Mouse (Mus musculus) neural tube, embryonic 13.5 days (tissue): ENCODE measurements around the gene Peak1. TPM values are rescaled to one million over a fixed set of nuclear protein-coding genes. Genes with fewer than 3 reads are reported as not detected.
A peak's percentile ranks its signal among the peaks of the same experiment; 100 is the strongest.

Experiments used
- ATAC-seq: fragments of 200-750 bp; cut with Nextera tagmentation; 2 replicates; pipeline ENCODE4 v1.8.0; 2017; ENCODE audit warnings: low read depth, mild to moderate bottlenecking, moderate TSS enrichment, moderate library complexity
- H3K27ac ChIP-seq: fragments of 300-500 bp; sonication (generic); replicated peaks from 2 replicates; pipeline ENCODE4 v1.5.1; 2015; ENCODE audit warnings: moderate library complexity, mild to moderate bottlenecking, inconsistent platforms
- H3K27me3 ChIP-seq: fragments of 300-500 bp; sonication (generic); 2 replicates; pipeline ENCODE4 v1.6.1; 2015; ENCODE audit warnings: mild to moderate bottlenecking, inconsistent platforms
- H3K36me3 ChIP-seq: fragments of 300-500 bp; sonication (generic); 2 replicates; pipeline ENCODE4 v1.6.1; 2015; ENCODE audit warnings: mild to moderate bottlenecking, inconsistent platforms
- H3K4me1 ChIP-seq: fragments of 300-500 bp; sonication (generic); replicated peaks from 2 replicates; pipeline ENCODE4 v1.6.1; 2015; ENCODE audit warnings: inconsistent platforms
- H3K4me2 ChIP-seq: fragments of 300-500 bp; sonication (generic); 2 replicates; pipeline ENCODE4 v1.6.1; 2015; ENCODE audit warnings: inconsistent platforms, mild to moderate bottlenecking, moderate library complexity
- H3K4me3 ChIP-seq: fragments of 300-500 bp; sonication (generic); 2 replicates; pipeline ENCODE4 v1.5.1; 2015; ENCODE audit warnings: mild to moderate bottlenecking, inconsistent platforms
- H3K9ac ChIP-seq: fragments of 300-500 bp; sonication (generic); 2 replicates; pipeline ENCODE4 v1.6.1; 2015; ENCODE audit warnings: moderate library complexity, mild to moderate bottlenecking, inconsistent platforms
- H3K9me3 ChIP-seq: fragments of 300-500 bp; sonication (generic); 2 replicates; pipeline ENCODE4 v1.6.1; 2016; ENCODE audit warnings: inconsistent platforms
- WGBS: fragments of 180-500 bp; shearing (Covaris S2); methylation state at CpG from one replicate; pipeline ENCODE4 v1.1.7; 2015; 5-methylcytosine and 5-hydroxymethylcytosine counted together
- polyA plus RNA-seq: library from polyadenylated mRNA; unstranded; fragments of >200 nt; fragmentation: Nextera tagmentation; extraction: Ambion mirVana; gene quantifications from 2 replicates; pipeline ENCODE4 v1.2.1, GENCODE M21; 2015

Peak1 gene
- polyA plus RNA-seq, 1 experiment from 2014 or later, result 6.9 TPM

DNA sequence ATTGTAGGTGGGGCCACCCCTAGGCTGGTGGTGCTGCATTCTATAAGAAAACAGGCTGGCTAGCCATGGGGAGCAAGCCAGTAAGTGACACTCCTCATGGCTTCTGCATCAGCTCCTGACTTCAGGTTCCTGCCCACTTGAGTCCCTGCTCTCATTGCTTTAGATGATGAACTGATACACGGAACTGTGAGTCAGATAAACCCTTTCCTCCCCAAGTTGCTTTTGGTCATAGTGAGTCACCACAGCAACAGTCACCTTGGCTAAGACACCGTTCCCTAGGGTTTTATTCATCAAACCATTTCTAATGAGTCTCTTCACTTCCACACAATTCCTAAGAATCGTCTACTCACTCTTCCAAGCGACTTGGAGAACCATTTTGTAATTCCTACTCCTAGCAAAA, 220.9 kb downstream of the Peak1 start:
- H3K4me2 ChIP-seq, result no peak overlapping the region
- H3K27me3 ChIP-seq, result 0 out of 2 replicates have a peak, but pooled peaks cover 4% of the 10 kb centered on the region
- no peaks in the 10 kb centered on the region for H3K9me3 ChIP-seq
- H3K27ac ChIP-seq, result no peak overlapping the region
- no peak for ATAC-seq
- no peak overlapping the region for H3K9ac ChIP-seq
- H3K36me3 ChIP-seq, result no peaks in the 10 kb centered on the region
- WGBS, result 83% methylated on average over 4 of the region's 4 CpGs
- H3K4me1 ChIP-seq, result peaks cover 27% of the 10 kb centered on the region
- H3K4me3 ChIP-seq, result no peak overlapping the region

DNA sequence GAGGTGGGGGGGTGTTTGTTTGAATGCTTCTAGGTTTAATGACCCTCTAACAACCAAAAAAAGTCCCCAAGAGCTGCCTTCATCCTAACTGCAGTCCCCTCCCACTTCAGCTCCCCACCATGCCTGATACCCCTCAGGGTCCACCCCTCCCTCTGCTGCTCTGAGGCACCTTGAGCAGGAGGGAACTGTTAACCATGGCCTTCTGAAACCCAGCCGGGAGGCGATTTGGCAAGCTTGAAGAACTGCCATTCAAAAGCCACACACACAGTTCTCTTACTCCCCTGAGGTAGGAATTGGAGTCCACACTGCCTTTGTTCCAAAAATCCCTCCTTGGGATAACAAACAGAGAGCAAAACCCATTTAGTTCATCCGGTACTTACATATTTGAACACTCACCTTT, 222.7 kb downstream of the Peak1 start:
- Histone ChIP-seq H3K4me3 (no peak overlapping the region), H3K36me3 (no peaks in the 10 kb centered on the region), H3K4me1 (peaks cover 34% of the 10 kb centered on the region), H3K4me2 (no peak overlapping the region), H3K9ac (no peak overlapping the region), H3K9me3 (no peaks in the 10 kb centered on the region), H3K27me3 (0 out of 2 replicates have a peak, but pooled peaks cover 4% of the 10 kb centered on the region), H3K27ac (no peak overlapping the region)
- no peak for ATAC-seq
- whole genome bisulfite sequencing, result 32% methylated on average over 3 of the region's 3 CpGs

DNA sequence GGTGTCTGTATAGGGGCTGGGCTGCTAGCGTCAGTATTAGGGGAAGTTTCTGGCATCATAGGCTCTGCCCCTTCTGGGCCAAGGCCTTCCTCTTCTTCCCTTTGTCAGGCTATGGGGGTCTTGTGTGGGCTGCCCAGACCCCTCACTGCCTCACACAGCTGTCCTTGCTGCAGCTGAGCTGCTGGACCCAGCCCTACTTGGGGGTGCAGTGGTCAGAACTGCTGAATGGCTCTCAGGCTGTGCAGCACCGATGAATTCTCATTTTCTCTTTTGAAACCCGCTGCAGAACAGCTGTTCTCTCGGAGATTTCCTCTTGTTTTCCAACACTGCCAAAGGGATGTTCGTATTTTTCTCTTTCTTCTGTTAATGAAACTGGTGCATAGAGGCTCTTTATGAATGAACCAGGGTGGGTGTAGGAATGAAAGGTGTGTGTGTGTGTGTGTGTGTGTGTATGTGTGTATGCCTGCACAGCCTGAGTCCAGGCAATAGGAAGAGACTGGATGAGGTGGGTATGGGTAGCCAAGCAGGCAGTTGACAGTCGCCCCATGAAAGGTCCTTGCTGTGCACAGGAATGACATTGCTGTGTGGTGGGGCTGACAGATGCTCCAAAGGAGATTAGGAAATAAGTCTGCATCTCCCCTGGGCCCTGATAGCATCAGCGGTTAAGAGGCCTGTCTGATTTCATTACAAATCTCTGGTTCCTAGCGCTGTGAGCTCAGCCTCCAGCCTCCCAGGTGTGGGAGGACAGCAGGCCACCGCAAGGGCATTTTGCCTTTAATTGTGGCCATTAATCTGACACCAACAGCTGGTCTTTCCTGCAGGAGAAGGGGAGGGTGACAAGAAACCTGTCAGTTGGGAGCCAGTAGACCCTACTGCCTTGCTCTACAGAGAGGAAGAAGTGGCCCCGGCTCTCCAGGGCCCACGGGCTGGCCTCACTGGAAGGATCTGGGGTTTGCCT, 226.1 kb downstream of the Peak1 start:
- WGBS, result 41% methylated on average over 11 of the region's 11 CpGs
- Histone ChIP-seq H3K4me3 (no peak overlapping the region), H3K27ac (peak overlapping the region; percentile 82), H3K36me3 (no peaks in the 10 kb centered on the region), H3K4me1 (peaks cover 34% of the 10 kb centered on the region), H3K4me2 (no peak overlapping the region), H3K9me3 (no peaks in the 10 kb centered on the region), H3K9ac (0 out of 2 replicates have a peak overlapping the region, but pooled peaks have one; percentile 26), H3K27me3 (0 out of 2 replicates have a peak, but pooled peaks cover 4% of the 10 kb centered on the region)
- peak; percentile 69 for ATAC-seq

DNA sequence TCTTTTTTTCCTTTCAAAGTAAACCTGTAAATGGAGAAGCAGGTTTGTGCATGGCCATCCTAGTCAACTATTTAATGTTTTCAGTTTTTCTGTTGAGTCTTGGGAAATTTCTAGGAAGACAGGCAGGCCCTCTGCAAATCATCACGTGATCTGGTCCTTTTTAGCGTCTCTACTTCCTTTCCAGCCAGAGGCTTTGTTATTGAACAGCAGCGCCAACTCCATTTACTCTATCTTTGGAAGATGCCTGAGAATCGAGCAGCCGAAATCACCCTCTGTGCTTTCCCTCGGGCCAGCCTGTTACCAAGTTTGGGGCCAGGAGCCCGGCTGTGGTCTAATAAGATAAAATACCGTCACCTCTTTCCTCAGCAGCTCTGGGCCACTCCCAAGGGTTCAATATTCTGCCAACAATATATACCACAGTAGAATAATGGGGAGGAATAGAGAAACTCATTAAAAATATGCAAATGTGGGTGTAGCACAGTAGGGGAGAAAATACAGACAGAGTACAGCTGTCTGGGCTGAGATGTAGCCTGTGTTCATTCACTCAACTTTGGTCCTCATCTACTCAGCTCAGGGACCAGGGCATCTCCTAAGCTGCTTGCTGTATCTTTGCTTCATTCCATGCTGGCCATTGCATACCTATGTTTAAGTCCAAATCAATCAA, 237.6 kb downstream of the Peak1 start:
- WGBS, result 20% methylated on average over 8 of the region's 8 CpGs
- Histone ChIP-seq H3K9me3 (no peaks in the 10 kb centered on the region), H3K9ac (no peak overlapping the region), H3K4me1 (peaks cover 18% of the 10 kb centered on the region), H3K27me3 (no peaks in the 10 kb centered on the region), H3K36me3 (no peaks in the 10 kb centered on the region), H3K4me2 (peak overlapping the region; percentile 21; the same call in 1 of the 2 replicates), H3K4me3 (no peak overlapping the region), H3K27ac (peak overlapping the region; percentile 61)
- peak; percentile 81 for ATAC-seq

DNA sequence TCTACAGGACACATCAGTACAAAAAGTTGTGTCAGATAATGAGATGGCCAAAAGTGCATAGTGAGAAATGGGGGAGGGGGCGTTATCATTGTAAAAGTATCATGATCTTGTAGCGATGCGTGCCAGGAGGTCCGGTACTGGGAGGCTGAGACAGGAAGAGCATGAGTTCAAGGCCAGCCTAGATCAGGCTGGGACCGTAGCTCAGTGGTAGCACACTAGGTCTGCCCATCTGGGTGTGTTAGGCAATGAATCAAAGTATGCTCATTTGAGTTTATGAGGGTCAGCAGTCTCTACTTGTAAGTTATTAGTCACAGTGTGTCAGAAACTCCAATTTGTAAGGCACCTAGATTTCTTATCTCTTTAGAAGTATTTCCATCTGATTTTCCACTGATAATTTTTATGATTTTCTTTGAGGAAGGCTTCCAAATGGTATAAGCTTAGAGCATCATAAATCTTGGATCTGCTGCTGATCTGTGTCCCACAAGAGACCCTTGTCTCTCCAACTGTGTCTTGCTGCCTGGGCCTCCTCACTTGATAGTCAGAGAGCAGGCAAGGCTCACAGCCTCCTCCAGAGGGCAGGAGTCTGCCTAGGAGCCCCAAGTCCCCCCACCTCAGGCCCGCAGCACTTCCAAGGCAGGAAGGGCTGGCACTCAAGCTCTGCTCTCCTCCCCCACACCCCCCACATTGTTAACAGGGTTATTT, 238.3 kb downstream of the Peak1 start:
- Histone ChIP-seq H3K27me3 (no peaks in the 10 kb centered on the region), H3K9me3 (no peaks in the 10 kb centered on the region), H3K4me3 (no peak overlapping the region), H3K36me3 (no peaks in the 10 kb centered on the region), H3K9ac (no peak overlapping the region), H3K4me1 (peaks cover 18% of the 10 kb centered on the region), H3K4me2 (0 out of 2 replicates have a peak overlapping the region, but pooled peaks have one; percentile 21), H3K27ac (peak overlapping the region; percentile 61)
- 75% methylated on average over 6 of the region's 6 CpGs for WGBS
- peak; percentile 66; the same call in 1 of the 2 replicates for ATAC-seq

DNA sequence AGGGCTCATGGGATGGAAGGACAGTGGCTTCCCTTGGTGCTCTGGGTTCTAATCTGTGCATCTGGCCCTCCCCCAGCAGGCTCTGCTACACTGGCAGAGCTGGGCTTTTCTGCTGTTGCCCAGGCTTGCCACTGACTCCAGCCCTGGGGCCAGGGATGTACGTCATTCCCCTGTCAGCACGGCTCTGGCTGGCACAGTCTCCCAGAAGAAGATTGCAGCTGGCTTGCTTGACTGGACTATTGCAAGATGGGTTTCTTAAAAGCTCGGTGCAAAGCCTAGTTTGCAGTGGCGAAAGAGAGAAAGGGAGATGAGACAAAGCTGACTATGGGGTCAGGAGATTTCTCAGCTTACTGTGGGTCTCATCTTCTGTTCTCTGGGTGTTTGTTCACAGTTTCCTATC, 240.5 kb downstream of the Peak1 start:
- 77% methylated on average over 4 of the region's 4 CpGs for WGBS
- Histone ChIP-seq H3K9me3 (no peaks in the 10 kb centered on the region), H3K4me1 (peaks cover 18% of the 10 kb centered on the region), H3K4me2 (no peak overlapping the region), H3K9ac (no peak overlapping the region), H3K27me3 (no peaks in the 10 kb centered on the region), H3K27ac (no peak overlapping the region), H3K4me3 (no peak overlapping the region), H3K36me3 (no peaks in the 10 kb centered on the region)
- ATAC-seq, result no peak

DNA sequence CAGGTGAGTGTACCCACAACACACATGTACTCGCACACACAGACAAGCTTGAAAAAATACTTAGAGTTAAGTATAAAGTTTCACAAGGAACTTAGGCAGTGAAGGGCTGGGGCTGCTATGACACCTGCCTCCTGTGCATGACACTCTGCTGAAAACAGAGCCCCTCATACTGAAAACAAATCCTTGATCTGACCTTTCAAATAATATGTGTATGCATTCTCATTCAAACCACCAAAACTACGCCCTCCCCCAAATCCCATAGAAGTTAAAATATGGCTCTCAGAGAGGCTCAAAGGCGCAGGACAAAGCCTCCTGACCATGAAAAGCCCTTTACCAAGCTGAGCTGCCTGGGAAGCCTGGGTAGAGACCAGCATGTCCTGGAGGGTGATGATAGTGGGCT, 242.6 kb downstream of the Peak1 start:
- 81% methylated on average over 3 of the region's 3 CpGs for WGBS
- no peaks in the 10 kb centered on the region for H3K27me3 ChIP-seq

DNA sequence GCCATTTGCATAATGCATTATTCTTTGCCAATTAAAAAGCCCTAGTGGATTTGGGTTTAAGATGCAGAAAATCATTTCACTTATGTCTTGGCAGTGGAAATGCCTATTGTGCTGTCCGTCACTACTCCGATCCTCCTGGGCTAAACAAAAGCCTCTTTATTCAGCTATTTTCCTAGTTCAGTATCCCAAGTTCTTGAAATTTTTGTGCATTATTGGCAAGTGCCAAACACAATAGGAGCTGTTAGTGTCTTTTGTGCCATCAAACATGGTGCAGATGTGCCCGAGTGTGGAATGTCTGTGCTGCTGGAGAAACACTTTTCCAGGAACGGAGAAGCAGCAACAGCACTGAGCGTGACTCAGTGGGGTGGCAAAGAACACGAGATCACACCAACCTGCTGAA, 250.2 kb downstream of the Peak1 start:
- H3K4me1 ChIP-seq, result peaks cover 8% of the 10 kb centered on the region; the same call in 1 of the 2 replicates
- no peaks in the 10 kb centered on the region for H3K9me3 ChIP-seq
- H3K36me3 ChIP-seq, result no peaks in the 10 kb centered on the region
- H3K4me3 ChIP-seq, result no peak overlapping the region
- 21% methylated on average over 6 of the region's 6 CpGs for WGBS
- H3K27ac ChIP-seq, result no peak overlapping the region
- no peak overlapping the region for H3K9ac ChIP-seq
- no peak for ATAC-seq
- H3K27me3 ChIP-seq, result no peaks in the 10 kb centered on the region
- H3K4me2 ChIP-seq, result no peak overlapping the region

More for the DNA sequence above, 242.6 kb downstream of the Peak1 start:
- Histone ChIP-seq H3K4me1 (peaks cover 11% of the 10 kb centered on the region), H3K9ac (no peak overlapping the region), H3K27ac (no peak overlapping the region), H3K4me2 (no peak overlapping the region), H3K9me3 (no peaks in the 10 kb centered on the region), H3K4me3 (no peak overlapping the region), H3K36me3 (no peaks in the 10 kb centered on the region)
- no peak for ATAC-seq

DNA sequence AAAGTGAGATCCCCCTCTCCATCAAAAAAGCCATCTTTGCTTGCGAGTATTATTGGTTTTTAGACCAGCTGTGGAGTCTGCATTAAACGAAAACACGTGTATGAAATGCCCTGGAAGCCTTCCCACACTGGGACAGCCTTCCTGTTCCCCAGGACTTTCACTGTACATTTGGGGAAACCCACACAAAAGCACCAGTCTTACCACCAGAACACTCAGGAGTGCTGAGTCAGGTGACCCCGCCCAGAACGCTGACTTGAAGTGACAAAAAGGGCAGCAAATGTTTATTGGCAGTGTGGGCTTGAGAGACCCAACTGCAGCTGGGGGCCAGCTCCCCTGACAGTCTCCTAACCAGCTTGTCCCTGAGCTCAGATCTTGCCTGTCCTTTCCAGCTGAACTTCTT, 251.7 kb downstream of the Peak1 start:
- no peak overlapping the region for H3K9ac ChIP-seq
- no peaks in the 10 kb centered on the region for H3K36me3 ChIP-seq
- no peaks in the 10 kb centered on the region for H3K27me3 ChIP-seq
- ATAC-seq, result no peak
- no peak overlapping the region for H3K27ac ChIP-seq
- H3K4me3 ChIP-seq, result no peak overlapping the region
- H3K4me1 ChIP-seq, result peaks cover 17% of the 10 kb centered on the region
- no peaks in the 10 kb centered on the region for H3K9me3 ChIP-seq
- 62% methylated on average over 5 of the region's 5 CpGs for WGBS
- H3K4me2 ChIP-seq, result no peak overlapping the region

DNA sequence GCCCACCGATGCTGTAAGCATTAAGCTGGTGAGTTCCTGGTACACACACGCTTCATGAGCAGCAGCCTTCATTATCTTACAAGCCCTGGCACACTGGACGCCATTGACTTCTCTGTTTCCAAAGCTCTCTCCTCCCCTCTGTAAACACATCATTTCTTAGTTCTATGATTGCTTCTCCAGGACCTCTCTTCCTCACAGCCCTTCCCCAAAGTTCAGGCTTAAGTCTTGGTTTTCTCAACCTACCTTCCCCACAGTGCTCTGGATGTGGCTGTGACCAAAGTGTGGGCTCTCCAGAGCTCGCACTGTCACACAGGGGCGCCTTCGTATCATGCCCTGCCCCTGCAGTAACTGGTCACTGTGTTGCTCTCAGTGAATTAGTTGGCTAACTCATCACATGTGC, 252.5 kb downstream of the Peak1 start, which contains the start of gene Tspan3:
Gene Tspan3, minus strand, starts transcription at position 101 of the 400 bp plus-strand sequence.
- no peaks in the 10 kb centered on the region for H3K9me3 ChIP-seq
- no peak for ATAC-seq
- no peak within 1 kb of the TSS for H3K27ac ChIP-seq
- 87% methylated on average over 6 of the region's 6 CpGs for WGBS
- H3K4me2 ChIP-seq, result no peak within 1 kb of the TSS
- H3K4me3 ChIP-seq, result no peak within 1 kb of the TSS
- no peaks in the 10 kb centered on the region for H3K36me3 ChIP-seq
- H3K27me3 ChIP-seq, result no peaks in the 10 kb centered on the region
- H3K4me1 ChIP-seq, result peaks cover 19% of the 10 kb centered on the region
- H3K9ac ChIP-seq, result no peak within 1 kb of the TSS

DNA sequence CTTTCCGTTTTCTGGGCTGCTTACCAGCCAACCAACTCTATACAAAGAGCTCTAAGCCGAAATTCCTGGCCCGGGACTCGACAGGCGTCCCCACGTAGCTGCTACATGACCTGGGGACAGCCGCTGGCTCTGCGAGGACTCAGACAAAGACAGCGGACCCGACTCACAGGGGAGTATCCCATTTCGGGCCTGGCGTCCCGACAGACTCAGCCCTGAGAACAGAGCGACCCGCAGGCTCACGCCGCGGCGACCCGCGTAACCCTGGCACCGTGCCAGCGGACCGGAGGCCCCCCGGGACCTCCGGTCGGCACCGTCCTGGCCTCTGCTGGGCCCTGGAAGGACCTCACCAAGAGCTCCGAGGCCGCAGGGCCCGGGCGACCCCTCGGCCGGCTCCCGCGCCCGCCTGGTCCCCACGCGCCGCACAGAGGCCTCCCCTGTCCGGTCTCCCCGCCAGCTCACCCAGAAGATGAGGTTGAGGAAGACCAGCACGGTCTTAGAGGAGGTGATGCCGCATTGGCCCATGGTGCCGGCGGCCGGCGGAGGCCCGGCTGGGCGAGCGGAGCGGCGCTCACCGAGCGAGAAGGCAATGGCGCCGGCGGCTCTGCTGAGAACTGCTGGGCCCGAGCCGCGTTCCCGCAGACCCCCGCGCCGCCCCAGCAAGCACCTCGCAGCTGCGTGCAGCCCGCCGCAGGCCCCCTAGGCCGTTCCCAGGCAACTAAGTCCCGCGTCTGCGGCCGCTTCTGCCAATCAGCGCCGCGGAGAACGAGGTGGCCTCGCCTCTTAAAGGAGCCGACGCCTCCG, 257.3 kb downstream of the Peak1 start:
- Histone ChIP-seq H3K4me2 (peak overlapping the region; percentile 78), H3K27me3 (no peaks in the 10 kb centered on the region), H3K4me3 (peak overlapping the region; percentile 98), H3K4me1 (peaks cover 40% of the 10 kb centered on the region), H3K36me3 (no peaks in the 10 kb centered on the region), H3K9ac (peak overlapping the region; percentile 98), H3K9me3 (no peaks in the 10 kb centered on the region), H3K27ac (peak overlapping the region; percentile 99)
- WGBS, result under 1% methylated on average over 67 of the region's 82 CpGs
- peak; percentile 99 for ATAC-seq
